Mouse (Mus musculus): ENCODE data around the gene Uvrag.

GRCm38 (mm10) chr7:99122651-99123050 is 18.3 kb downstream of the Uvrag start:
- TF ChIP-seq POLR2A (IDR thresholded peaks at IDR 0.05; ENCODE audit: low read depth, low read length) (no peak), CTCF (IDR thresholded peaks at IDR 0.05; ENCODE audit: borderline replicate concordance, insufficient read depth, low read length) (no peak)
